Comparison of ENCODE assay signal across 7 mouse cellular contexts in genomic region chr7:29518421-29519210, GRCm38 (mm10). TPM values are rescaled to one million over a fixed set of nuclear protein-coding genes. Genes with fewer than 3 reads are reported as not detected.
A peak's percentile ranks its signal among the peaks of the same experiment; 100 is the strongest.
DNase-seq lines count a peak whose midpoint lies in the region; ATAC-seq lines count a peak whose summit lies in the region.

Sipa1l3 (minus strand) TSS chr7:29518641.

- H3K4me2 ChIP-seq in intestine, embryonic 16.5 days (ENCODE audit: low read depth, low read length): peak within 1 kb of the TSS; percentile 85
- peak within 1 kb of the TSS; percentile 90 for H3K4me2 ChIP-seq in midbrain, embryonic 11.5 days

- H3K36me3 ChIP-seq in intestine, embryonic 16.5 days (ENCODE audit: control insufficient read depth, insufficient read depth, low read length): no peaks in the 10 kb centered on the region
- H3K36me3 ChIP-seq in midbrain, embryonic 11.5 days (ENCODE audit: control insufficient read depth, insufficient read depth, low read length): no peaks in the 10 kb centered on the region

- peaks cover 35% of the 10 kb centered on the region for H3K4me1 ChIP-seq in intestine, embryonic 16.5 days (ENCODE audit: control insufficient read depth, insufficient read depth, low read length)
- peaks cover 16% of the 10 kb centered on the region for H3K4me1 ChIP-seq in midbrain, embryonic 11.5 days (ENCODE audit: control insufficient read depth, insufficient read depth, low read length)

- no peaks in the 10 kb centered on the region for H3K9me3 ChIP-seq in intestine, embryonic 16.5 days (ENCODE audit: control insufficient read depth, low read length)
- H3K9me3 ChIP-seq in midbrain, embryonic 11.5 days (ENCODE audit: control insufficient read depth, low read length): no peaks in the 10 kb centered on the region

- peak within 1 kb of the TSS; percentile 86 for H3K27ac ChIP-seq in intestine, embryonic 16.5 days (ENCODE audit: low read length)
- H3K27ac ChIP-seq in midbrain, embryonic 11.5 days (ENCODE audit: low read depth, low read length): peak within 1 kb of the TSS; percentile 4; the same call in 1 of the 2 replicates

- peak within 1 kb of the TSS; percentile 90 for H3K9ac ChIP-seq in intestine, embryonic 16.5 days (ENCODE audit: low read depth, low read length)
- peak within 1 kb of the TSS; percentile 79 for H3K9ac ChIP-seq in midbrain, embryonic 11.5 days (ENCODE audit: low read length)

- intact Hi-C loops in left cerebral cortex, postnatal 36 days (cut with DNase I): loop anchor here (5.0 kb wide), 1 partner anchor 66 kb away; no protein-coding TSS in a partner anchor

- ATAC-seq in intestine, embryonic 16.5 days: peak; percentile 96
- ATAC-seq in midbrain, embryonic 11.5 days (ENCODE audit: low FRiP score): peak; percentile 98

- DNase-seq in adrenal gland, adult 8-10 months: peak; percentile 97
- DNase-seq in embryo, embryonic 9.5 days (ENCODE audit: extremely low spot score): peak; percentile 95
- peak; percentile 92 to 97 for DNase-seq in gastrocnemius, postnatal 4 days (ENCODE audit: low spot score in 2 of 2)
- DNase-seq in left cerebral cortex, postnatal 36 days (ENCODE audit: low spot score in 2 of 2): peak; percentile 97
- DNase-seq in midbrain, embryonic 11.5 days (ENCODE audit: low spot score, missing footprints): peak; percentile 99
- peak; percentile 93 for DNase-seq in skeletal muscle tissue, adult 2 months (ENCODE audit: low read depth, low spot score)

- peak within 1 kb of the TSS; percentile 86 for H3K4me3 ChIP-seq in intestine, embryonic 16.5 days (ENCODE audit: low read length)
- H3K4me3 ChIP-seq in midbrain, embryonic 11.5 days (ENCODE audit: low read depth, low read length): peak within 1 kb of the TSS; percentile 85

- under 1% methylated on average over 88 of the region's 88 CpGs for WGBS in intestine, embryonic 16.5 days
- WGBS in midbrain, embryonic 11.5 days: under 1% methylated on average over 86 of the region's 88 CpGs

- H3K27me3 ChIP-seq in intestine, embryonic 16.5 days (replicated peaks; ENCODE audit: control insufficient read depth, insufficient read depth, low read length): no peaks in the 10 kb centered on the region
- H3K27me3 ChIP-seq in midbrain, embryonic 11.5 days (ENCODE audit: control insufficient read depth, insufficient read depth, low read length): peaks cover 4% of the 10 kb centered on the region; the same call in 1 of the 2 replicates

RNA-seq across cellular contexts. Expression of gene Sipa1l3, which starts in this region (rescaled TPM):
- 10 to 100 TPM; 33.2 to 42.3 (median 40.6) TPM for total RNA-seq in adrenal gland, adult 8-10 months (2022)
- total RNA-seq in gastrocnemius, postnatal 4 days (2021): 10 to 100 TPM; 25.0 to 30.0 TPM
- 22.9 and 24.1 TPM in 2 replicates for polyA plus RNA-seq in intestine, embryonic 16.5 days (2015; fragmentation: Nextera tagmentation; extraction: Ambion mirVana)
- 10 to 100 TPM; 41.2 to 65.2 TPM for total RNA-seq in left cerebral cortex, postnatal 36 days (2021)
- 5.8 and 7.8 TPM in 2 replicates for polyA plus RNA-seq in midbrain, embryonic 11.5 days (2014; fragmentation: Nextera tagmentation; extraction: Ambion mirVana)

Comparison
In these comparisons a context has a peak if more than half of its experiments do, and no peak if none do; other contexts are left out.
1. Peak in every context shown above with its lines: DNase-seq, ATAC-seq, H3K4me3 ChIP-seq and H3K27ac ChIP-seq.